Mouse (Mus musculus) gastrocnemius, postnatal 14 days (tissue): ENCODE data around the gene Ccdc78. TPM values are rescaled to one million over a fixed set of nuclear protein-coding genes. Genes with fewer than 3 reads are reported as not detected.
"Not testable (repeated sequence)": the region's sequence is repeated elsewhere in the genome, so short reads cannot be mapped to it uniquely, and the experiment has no call there.

Experiments used
- DNase-seq: peaks from one replicate; pipeline ENCODE4 v3.0.0; 2021; ENCODE audit warnings: mixed read lengths
- intact Hi-C: fragments of 180-260 bp; cut with DNase I; formaldehyde crosslinking; loops from one replicate; pipeline ENCODE4 v1.15.1; 2025; ENCODE audit warnings: low total_unique reads
- long read RNA-seq, 2 experiments: library from polyadenylated mRNA; stranded (forward); transcript quantifications; one replicate each; pipeline ENCODE4 v2.0.0; 2021
- total RNA-seq, 2 experiments: library from RNA; stranded (reverse); gene quantifications; 2 replicates each; pipeline ENCODE4 v1.2.3; 2021

The Ccdc78 gene
- total RNA-seq: not detected
- long read RNA-seq, experiment 1: 0 reads
- long read RNA-seq, experiment 2: 0 reads

DNA sequence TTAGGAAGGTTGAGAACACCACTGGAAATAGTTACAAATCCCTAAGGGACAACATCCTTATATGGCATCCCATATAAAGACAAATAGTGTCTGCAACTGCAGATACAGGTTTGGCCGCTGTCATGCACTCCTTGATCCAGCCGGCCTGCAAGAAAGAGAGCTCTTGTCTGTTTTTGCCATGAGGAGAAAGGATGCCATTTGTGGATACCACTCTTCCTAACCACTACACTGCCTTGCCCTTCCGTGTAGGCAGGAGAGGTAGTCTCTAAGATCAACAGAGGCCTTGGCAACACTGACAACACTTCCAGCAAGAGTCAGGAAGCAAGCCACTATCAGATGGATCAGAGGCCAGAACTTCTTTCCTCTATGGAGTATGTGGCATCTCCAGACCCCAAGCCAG lies at the start of gene Ccdc78:
Gene Ccdc78, plus strand, starts transcription at position 301 of the 400 bp plus-strand sequence.
- intact Hi-C loops: no loop called here
- DNase-seq: no peak

DNA sequence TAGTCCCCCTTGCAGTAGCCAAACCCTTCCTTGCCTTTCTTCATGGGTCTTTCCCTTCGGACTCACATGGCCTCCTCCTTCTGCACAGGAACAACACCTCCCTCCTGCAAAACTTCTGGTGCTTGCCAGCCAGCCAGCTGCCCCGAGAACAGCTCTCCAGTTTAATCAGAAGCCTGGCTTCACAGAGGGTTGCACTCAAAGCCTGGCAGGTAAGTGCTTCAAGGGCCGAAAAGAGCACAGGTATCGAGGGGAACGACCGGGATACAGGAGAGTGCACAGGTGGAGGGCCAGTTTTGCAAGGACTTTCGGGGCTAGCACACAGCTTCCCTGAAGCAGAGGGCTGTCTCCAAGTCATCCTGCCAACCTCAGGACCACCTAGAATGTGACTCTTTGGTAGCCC lies 47.5 kb upstream of the Ccdc78 start:
- intact Hi-C loops: no loop called here
- DNase-seq: no peak

DNA sequence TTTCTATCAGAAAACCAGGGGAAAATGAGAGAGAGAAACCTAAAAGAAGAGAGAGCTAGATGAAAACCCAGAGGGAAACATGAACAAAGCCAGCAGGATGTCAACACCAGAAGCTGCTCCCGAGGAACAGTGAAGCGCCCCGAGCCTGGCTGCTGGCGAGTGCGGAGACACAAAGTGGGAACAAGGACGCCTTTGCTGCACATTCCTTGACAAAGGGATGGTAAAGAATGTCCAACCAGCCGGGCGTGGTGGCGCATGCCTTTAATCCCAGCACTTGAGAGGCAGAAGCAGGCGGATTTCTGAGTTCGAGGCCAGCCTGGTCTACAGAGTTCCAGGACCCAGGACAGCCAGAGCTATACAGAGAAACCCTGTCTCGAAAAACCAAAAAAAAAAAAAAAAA lies 44.9 kb upstream of the Ccdc78 start:
- DNase-seq, intact Hi-C loops: not testable (repeated sequence)

DNA sequence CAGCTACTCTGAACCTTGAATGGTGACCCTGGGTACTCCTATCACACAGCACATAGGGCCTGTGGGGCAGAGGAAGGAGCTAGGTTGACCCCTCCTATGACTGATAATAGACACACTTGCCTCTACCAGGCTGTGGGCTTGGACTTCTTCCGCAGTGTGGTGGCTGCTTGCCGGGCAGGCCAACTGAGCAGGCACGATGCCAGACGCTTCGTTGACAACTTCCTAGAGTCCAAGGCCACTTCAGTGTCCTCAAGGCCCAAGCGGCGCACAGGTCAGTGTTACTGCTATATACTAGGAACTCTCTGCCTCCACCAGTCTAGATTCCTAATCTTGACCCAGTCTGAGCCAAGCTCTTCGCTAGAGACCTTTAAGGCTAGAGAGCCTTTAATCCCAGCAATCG lies 42.5 kb upstream of the Ccdc78 start:
- DNase-seq: no peak
- intact Hi-C loops: no loop called here

DNA sequence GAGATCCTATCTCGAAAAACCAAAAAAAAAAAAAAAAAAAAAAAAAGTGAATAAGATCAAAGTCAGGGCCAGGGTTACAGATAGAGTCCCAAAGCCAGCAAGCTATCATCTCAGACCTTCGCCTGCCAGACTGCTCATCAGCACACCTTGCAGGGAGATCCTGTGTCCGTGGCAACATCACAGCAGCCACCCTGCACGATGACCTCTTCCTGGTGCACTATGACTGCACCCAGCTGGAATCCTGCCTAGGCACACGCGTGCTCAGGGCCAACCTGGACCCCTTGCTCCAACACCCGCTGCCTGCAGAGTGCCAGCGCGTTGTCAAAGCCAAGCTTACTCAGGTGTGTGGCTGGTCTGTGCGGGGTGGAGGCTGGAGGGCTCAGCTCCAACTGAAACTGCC lies 42.1 kb upstream of the Ccdc78 start:
- DNase-seq: no peak
- intact Hi-C loops: no loop called here

DNA sequence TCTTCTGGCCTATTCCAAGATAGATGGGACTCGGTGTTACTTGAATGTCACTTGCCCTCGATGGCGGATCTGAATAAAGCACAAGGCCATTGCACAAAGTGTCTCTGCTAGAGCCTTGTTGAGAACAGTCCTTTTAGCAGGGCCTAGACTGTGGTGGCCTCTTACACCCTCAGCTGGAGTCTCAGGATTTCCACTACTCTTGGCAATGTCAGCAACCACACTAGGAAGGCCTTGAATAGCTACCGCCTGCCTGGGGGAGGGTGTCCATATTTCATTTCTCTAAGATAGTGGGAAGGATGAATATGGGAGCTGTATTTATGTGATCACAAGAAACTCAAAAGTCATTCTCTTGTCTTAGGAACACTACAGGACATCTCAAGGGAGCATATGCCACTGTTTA lies 38.1 kb upstream of the Ccdc78 start:
- intact Hi-C loops: no loop called here
- no peak for DNase-seq

DNA sequence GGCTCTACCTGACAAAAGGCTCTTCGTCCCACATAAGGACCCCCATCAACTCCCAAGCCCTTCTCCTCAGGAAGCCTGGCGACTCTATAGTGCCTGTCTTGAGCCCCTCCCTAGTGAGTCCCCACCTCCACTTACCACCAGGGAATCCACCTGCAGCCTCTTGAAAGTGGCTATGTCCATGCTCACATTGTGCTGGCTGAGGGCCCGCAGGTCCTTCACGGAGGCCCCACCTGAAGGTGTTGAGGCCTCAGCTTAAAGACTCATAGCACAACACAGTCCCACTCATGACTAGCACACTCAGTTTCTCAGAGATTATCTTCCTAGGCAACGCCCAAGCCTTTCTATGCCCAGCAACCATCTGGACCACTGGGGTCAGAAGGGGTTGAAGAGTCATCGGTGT lies 37.1 kb upstream of the Ccdc78 start:
- intact Hi-C loops: no loop called here
- DNase-seq: no peak

DNA sequence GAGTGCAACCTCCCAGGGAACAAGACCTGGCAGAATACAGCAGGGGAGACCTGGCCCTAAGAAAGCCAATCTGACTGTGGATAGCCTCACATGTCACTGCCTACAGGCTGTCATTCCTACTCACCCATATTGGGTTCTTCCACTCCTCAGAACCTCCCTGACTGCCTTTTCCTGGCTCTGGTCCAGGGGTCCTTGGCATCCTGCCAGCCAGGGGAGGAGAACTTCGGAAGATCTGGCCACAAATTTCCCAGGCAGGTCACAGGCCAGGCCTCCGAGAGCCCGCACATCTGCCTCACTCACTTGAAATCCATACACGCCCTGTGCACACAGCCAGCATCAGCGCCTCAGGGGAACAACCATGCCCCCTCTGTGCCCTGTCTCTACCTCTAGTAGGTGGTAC lies 34.9 kb upstream of the Ccdc78 start:
- peak; percentile 56 for DNase-seq
- intact Hi-C loops: no loop called here

DNA sequence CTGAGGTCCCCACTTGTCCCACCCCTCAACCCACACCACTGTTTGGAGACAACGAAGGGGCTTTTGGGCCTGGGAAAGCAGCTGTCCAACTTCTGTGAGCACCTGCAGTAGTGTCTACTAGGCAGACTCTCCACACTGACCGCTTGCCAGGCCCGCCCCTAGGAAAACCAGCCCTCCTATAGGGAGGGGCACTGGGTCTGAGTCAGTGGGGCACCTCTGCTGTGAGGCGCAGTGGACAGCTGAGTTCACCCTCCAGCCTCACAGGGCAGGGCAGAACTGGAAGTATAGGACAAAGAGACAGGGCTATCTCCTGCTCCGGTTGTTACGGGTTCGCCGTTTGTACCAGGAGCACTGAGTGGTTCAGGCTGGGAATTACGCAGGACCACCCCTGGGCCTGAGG lies 32.1 kb upstream of the Ccdc78 start, which contains the start of gene Msln:
Gene Msln, minus strand, starts transcription at position 138 of the 400 bp plus-strand sequence.
- intact Hi-C loops: no loop called here
- DNase-seq: no peak

DNA sequence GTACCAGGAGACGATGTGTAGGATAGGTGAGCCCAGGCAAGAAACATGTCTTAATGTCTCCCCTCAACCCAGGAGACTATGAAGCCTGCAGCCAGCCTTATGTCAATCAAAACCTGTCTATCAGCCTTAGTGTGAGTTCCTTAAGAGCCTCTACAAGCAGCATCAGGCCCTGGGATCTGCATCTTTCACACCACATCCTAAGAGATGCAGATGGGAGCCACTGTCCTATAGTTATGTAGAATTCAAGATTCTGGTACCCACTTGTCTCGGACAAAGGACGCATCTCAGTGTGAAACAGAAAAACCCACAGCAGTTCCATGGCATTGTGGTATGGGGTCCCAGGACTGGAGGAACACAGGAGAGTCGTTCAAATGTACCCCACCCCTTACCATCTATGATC lies 31.3 kb upstream of the Ccdc78 start:
- intact Hi-C loops: no loop called here
- DNase-seq: no peak

DNA sequence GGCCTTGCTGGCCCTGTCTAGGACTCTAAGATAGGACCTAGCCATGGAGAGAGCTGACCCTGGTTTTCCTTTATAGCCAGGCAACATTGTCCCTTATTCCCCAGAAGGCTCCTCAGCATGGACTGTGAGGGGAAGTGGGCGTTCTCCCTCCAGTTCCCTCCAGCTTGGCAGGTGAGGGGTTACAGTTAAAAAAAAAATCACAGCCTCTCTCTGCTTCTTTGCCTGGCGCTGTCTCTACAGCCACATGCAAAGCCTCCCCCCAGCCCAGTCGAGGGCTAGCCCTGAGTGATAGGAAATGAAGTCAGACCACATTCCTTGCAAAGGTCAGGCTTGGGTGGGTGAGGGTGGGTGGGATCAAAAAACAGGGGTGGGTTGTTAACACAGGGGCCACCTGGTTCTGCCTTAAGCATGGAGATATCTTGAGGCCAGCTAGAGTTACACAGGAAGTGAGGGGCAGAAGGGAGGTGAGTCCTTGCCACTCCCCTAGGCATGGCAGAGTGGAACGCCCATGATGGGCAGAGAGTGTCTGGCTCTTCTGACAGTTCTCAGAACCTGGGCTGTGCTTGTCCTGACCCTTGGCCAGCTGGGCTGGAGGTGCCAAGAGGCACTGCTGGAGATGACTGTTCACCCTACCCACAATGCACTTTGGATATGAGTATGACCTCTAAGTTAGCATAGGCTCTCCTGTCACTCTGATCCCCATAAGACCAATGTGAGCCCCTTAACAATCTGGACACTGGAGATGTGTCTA lies 30.6 kb upstream of the Ccdc78 start:
- DNase-seq: no peak
- intact Hi-C loops: no loop called here

DNA sequence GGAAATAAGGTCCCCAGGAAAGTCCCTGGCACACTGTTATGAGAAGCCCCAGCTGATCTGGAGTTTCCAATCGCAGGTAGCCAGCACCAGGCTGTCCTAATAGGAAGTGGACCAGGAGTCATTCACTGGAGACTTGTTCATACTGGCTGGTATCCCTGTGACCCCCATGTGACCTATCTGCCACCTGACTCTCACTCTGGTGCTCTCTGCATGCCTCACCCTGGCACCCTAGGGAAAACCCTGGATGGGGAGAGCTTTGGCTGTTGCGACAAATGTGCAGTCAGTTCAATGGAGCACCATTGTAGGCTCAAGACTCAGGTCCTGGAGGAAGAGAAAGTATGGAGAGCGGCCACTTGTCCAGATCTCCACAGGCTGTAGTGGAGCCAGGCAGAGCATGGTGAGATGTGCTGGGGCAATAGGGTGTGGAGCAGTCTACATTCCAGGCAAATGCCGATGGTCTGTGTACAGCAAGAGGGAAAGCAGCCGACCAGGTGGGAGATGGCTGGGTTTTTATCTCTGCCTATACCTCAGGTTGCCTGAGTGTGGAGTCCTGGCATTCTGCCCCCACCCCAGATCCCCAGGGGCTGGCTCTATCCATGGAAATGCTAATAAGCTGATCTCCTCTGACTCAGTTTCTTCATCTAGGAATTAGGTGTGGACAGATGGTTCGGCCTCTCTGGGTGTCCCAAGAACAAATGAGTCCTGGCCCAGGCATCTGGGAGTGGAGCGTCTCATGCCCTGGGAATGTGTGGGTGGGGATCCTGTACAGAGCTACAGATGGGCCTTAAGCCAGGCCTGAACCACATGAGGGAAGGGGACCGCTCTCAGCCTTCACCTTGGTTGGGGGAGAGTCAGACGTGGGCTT lies 29.8 kb upstream of the Ccdc78 start:
- no peak for DNase-seq
- intact Hi-C loops: no loop called here

DNA sequence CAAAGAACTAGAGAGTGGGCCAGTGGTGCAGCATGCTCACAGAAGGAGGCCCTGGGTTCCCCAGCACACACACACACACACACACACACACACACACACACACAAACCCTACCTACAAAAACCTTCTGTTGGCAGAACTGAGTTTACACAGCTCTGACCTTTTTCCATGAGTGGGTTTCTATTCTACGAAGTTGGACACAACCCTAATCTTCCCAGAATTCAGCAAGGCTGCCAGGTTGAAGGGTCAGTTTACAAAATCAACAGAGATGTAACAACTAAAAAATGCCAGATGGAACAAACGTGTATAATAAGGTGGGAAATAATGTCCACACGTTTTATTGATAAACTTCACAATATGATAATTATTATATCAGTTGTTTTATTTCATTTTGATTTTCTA lies 28.7 kb upstream of the Ccdc78 start:
- intact Hi-C loops: no loop called here
- no peak for DNase-seq

DNA sequence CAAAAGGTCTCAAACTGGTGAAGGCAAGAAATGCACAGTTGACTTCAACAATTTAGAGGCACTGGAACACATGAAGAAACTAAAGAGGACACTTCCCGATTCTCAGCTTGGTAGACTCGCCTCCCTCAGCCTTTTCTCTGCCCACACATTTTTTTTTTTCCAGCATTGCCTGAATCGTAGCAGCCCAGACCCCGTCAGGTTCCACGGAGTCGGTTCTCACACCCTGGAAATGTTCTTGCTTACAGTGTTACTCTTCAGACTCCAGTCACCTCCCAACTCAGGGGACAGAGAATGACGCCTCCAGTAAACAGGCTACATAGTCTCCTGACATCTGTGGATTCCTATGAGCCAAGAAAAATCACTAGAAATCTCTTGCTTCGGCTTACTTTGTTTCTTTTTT lies 26.2 kb upstream of the Ccdc78 start:
- intact Hi-C loops: no loop called here
- DNase-seq: no peak

DNA sequence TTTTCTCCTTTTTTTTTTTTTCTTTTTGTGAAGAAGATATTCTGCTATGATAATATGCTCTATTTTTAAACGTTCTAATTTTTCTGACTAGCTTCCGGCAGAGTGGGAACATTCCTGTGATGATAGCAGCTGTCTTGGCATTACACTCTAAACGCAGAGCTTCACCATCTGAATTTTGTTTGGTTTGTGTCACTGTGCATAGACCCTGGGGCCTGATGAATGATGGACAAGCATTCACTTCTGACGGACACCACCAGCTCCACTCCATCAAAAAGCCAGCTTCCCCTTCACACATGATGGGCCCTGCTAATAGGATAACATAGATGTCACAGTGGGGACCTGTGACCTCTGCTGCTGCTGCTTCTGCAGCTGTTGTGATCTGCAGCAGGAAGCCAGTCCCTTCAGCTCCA lies 24.8 kb upstream of the Ccdc78 start:
- DNase-seq: no peak
- intact Hi-C loops: no loop called here

DNA sequence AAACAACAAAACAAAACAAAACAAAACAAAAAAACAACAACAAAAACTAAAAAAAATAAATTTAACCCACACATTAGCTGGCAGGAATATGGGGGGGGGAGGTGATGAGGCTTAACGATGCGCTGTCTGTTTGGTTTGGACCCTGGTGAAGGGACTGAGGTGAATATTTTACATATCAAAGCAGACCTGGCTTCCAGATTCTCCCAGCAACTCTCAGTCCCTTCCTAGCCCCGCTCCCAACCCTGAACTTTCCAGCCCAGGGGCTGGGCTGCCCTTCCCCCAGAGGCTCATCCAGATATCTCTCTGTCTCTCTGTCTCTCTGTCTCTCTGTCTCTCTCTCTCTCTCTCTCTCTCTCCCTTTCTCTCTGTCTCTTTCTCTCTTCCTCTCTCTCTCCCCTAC lies 23.8 kb upstream of the Ccdc78 start:
- intact Hi-C loops: no loop called here

DNA sequence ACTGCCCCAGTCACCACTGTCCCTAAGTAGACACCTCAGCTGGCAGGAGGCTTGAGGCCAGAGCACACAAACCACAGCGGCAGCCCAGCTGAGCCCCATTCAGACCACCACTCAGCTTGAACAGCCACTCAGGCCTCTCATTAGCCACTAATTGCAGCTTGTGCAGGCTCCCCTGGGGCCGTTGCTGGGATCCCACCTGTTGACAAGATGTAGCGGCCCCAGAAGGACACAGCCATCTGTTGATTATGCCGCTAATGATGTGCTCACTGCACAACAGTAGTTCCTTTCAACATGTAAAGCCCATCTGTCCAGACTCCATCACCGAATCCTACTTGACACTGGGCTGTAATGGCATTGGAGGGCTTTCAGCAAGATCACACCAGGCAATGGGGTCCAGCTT lies 20.5 kb upstream of the Ccdc78 start:
- DNase-seq: no peak
- intact Hi-C loops: no loop called here

More for the DNA sequence above, 23.8 kb upstream of the Ccdc78 start:
- no peak for DNase-seq

DNA sequence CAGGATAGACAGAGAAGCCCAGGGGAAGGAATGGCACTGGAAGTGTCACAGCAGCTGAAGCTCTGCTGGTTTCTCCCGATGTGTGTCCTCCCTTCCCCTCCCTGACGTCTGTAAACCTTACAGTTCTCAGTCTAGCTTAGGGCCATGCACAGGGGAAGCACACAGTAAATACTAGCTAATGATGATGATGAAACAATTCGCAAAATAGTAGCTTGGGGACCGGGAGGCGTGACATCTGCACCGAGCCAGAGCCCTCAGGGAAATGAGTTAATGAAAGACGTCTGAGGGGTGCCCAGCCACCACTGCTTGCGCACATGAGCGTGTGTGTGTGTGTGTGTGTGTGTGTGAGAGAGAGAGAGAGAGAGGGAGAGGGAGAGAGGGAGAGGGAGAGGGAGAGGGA lies 17.0 kb upstream of the Ccdc78 start:
- intact Hi-C loops: no loop called here
- no peak for DNase-seq

DNA sequence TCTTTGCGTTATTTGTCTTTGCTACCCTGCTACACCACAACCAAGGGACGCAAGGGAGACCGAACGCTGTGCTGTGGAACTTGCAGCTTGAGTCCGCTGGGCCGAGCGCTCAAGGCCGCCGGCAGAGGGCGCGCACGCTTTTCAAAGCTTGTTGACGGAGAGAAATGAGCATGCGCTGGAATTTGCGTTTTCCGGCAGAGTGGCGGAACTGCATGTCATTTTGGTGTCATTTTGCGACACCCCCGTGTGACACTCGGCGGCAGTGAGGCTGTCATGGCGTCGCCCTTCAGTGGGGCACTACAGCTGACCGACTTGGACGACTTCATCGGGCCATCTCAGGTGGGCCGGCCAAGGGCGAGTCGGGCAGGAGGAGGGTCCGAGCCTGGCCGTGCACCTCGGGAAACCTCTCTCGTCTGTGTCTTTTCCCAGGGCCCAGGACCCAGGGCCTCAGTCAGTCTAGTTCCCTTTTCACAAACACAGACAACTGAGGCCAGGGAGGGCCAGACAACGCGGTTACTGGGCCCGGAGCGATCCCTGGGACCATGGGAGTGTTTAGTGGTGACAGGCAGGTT lies 12.7 kb upstream of the Ccdc78 start, which contains the start of gene Narfl:
Gene Narfl, plus strand, starts transcription at position 228 of the 572 bp plus-strand sequence.
- intact Hi-C loops: loop anchor here (2.0 kb wide), 1 partner anchor 29 kb away; no protein-coding TSS in a partner anchor
- peak; percentile 95 for DNase-seq

DNA sequence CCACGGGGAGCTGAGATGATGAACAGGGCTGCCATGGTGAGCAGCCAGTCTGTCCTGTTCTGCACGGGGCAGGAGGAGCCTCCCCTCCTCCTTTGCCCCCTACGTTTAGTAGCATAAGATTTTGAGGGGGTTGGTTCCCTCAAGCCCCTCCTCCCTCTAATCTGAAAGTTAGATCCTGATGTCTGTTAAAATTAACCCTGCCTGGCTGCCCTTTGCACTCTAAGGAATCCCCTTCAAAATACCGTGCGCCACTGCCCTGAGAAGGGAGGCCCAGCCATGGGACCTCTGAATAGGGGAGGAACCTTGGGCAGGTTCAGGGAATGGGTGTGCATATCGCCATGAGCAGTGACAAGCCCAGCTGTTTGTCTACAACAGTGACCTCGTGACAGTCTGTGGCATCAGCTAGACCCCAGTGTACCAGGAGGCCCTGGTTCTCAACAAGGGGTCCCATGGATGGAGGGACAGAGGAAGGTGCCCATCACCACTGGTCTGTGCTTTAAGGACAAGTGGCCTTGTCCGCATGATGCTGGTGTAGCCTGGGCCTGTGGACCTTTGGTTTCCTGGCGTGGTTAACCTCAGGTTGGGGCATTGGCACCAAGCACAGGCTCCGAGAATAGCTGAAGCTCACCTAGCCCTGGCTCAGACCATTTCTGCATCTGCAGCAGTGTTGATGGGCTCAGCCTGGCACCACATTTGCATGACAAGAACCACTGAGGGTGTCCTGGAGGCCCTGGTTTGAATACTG lies 10.9 kb upstream of the Ccdc78 start:
- intact Hi-C loops: no loop called here
- DNase-seq: no peak
